Mouse (Mus musculus) heart, adult 2 months (tissue): ENCODE data around the gene Vmn1r55.

ENCODE experiments used
- CTCF ChIP-seq: fragments of 200-600 bp; IDR thresholded peaks from 2 replicates; pipeline ENCODE4 v1.8.1; 2022; ENCODE audit warnings: antibody characterized with exemption, mild to moderate bottlenecking, moderate library complexity
- EP300 ChIP-seq: fragments of 200-500 bp; IDR thresholded peaks from 2 replicates; pipeline ENCODE4 v1.6.1; 2011; ENCODE audit warnings: low read depth, low read length, control low read depth; ENCODE audit not compliant: insufficient read depth
- POLR2A ChIP-seq: fragments of 200-500 bp; IDR thresholded peaks from 2 replicates; pipeline ENCODE4 v1.6.1; 2011; ENCODE audit warnings: mild to moderate bottlenecking, low read depth, low read length, control low read depth; ENCODE audit not compliant: insufficient read depth

DNA sequence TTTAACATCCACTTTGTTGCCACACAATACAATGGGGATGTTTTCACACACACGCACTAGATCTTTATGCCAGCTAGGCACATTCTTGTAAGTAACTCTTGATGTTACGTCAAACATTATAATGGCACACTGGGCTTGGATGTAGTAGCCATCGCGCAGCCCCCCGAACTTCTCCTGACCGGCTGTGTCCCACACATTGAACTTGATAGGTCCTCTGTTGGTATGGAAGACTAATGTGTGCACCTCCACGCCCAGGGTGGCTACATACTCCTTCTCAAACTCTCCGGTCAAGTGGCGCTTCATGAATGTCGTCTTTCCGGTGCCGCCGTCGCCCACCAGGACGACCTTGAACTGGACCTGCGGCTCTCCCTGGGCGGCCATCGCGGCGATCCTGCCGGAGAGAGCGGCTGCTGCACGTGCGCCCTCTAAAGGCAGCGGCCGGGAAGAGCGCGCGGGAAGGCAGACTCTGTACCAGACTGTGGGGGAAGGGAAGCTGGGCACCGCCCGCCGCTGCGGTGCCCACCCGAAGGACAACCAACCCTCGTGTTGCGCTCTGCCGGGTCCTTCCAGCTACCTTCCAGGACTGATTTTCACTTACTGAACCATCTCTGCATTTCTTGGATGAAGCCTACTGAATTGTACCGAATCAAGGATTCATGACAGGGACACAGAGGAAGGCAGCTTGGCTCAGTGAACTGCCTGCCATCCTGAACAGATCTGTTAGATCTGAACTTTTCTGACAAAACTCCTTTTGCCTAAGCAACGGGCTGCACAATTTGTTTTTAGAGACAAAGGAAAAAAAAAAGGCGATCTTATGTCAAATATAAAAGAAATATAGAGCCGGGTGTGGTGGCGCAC lies 23.7 kb downstream of the Vmn1r55 start, which contains the start of gene Rasl2-9:
- TF ChIP-seq POLR2A (no peak), CTCF (peak; percentile 98), EP300 (0 out of 2 replicates have a peak, but pooled peaks have one; percentile 18)
